Mouse (Mus musculus) kidney, embryonic 15.5 days (tissue): ENCODE measurements at regions not wholly inside any gene's neighbourhood (a gene's known extent, or its start where the extent isn't known, plus 50 kb on each side); places are given as distances from the start of the nearest gene placed in this dataset.

Experiments
- ATAC-seq: fragments of 200-750 bp; cut with Nextera tagmentation; replicated peaks from 2 replicates; pipeline ENCODE4 v1.8.0; 2017; ENCODE audit warnings: moderate TSS enrichment; ENCODE audit not compliant: low FRiP score
- H3K27ac ChIP-seq: fragments of 300-500 bp; sonication (generic); 2 replicates; pipeline ENCODE4 v1.5.1; 2015; ENCODE audit warnings: mild to moderate bottlenecking, inconsistent platforms
- H3K27me3 ChIP-seq: fragments of 300-500 bp; sonication (generic); 2 replicates; pipeline ENCODE4 v1.6.1; 2015; ENCODE audit warnings: inconsistent platforms
- H3K36me3 ChIP-seq: fragments of 300-500 bp; sonication (generic); 2 replicates; pipeline ENCODE4 v1.6.1; 2015; ENCODE audit warnings: inconsistent platforms
- H3K4me1 ChIP-seq: fragments of 300-500 bp; sonication (generic); 2 replicates; pipeline ENCODE4 v1.6.1; 2015; ENCODE audit warnings: inconsistent platforms
- H3K4me2 ChIP-seq: fragments of 300-500 bp; sonication (generic); 2 replicates; pipeline ENCODE4 v1.6.1; 2015; ENCODE audit warnings: moderate library complexity, mild to moderate bottlenecking, inconsistent platforms
- H3K4me3 ChIP-seq: fragments of 300-500 bp; sonication (generic); replicated peaks from 2 replicates; pipeline ENCODE4 v1.5.1; 2015; ENCODE audit warnings: mild to moderate bottlenecking, inconsistent platforms
- H3K9ac ChIP-seq: fragments of 300-500 bp; sonication (generic); 2 replicates; pipeline ENCODE4 v1.6.1; 2015; ENCODE audit warnings: mild to moderate bottlenecking, inconsistent platforms
- H3K9me3 ChIP-seq: fragments of 300-500 bp; sonication (generic); replicated peaks from 2 replicates; pipeline ENCODE4 v1.6.1; 2016; ENCODE audit warnings: inconsistent platforms
- WGBS: fragments of 180-500 bp; shearing (Covaris S2); methylation state at CpG from one replicate; pipeline ENCODE4 v1.1.7; 2015; ENCODE audit warnings: mixed read lengths; 5-methylcytosine and 5-hydroxymethylcytosine counted together

GRCm38 (mm10) chr13:99814801-99815200, 86.1 kb downstream of the Cartpt start:
- H3K9ac ChIP-seq = no peak overlapping the region
- H3K4me2 ChIP-seq = no peak overlapping the region
- no peaks in the 10 kb centered on the region for H3K36me3 ChIP-seq
- no peak overlapping the region for H3K27ac ChIP-seq
- H3K9me3 ChIP-seq = no peaks in the 10 kb centered on the region
- no peak overlapping the region for H3K4me3 ChIP-seq
- WGBS = 66% methylated on average over 2 of the region's 2 CpGs
- no peak for ATAC-seq
- no peaks in the 10 kb centered on the region for H3K27me3 ChIP-seq
- peaks cover 10% of the 10 kb centered on the region for H3K4me1 ChIP-seq

- 18% methylated on average over 6 of the region's 6 CpGs for WGBS
- ATAC-seq = peak; percentile 64
Observed at GRCm38 (mm10) chr13:99814033-99814556, 86.8 kb downstream of the Cartpt start.

GRCm38 (mm10) chr13:99794448-99794847, 106.4 kb downstream of the Cartpt start:
- no peak overlapping the region for H3K9ac ChIP-seq
- no peaks in the 10 kb centered on the region for H3K27me3 ChIP-seq
- H3K9me3 ChIP-seq = no peaks in the 10 kb centered on the region
- no peak overlapping the region for H3K4me2 ChIP-seq
- H3K27ac ChIP-seq = no peak overlapping the region
- ATAC-seq = no peak
- H3K4me3 ChIP-seq = no peak overlapping the region
- H3K36me3 ChIP-seq = no peaks in the 10 kb centered on the region
- H3K4me1 ChIP-seq = peaks cover 8% of the 10 kb centered on the region
- 75% methylated on average over 6 of the region's 6 CpGs for WGBS

More at GRCm38 (mm10) chr13:99814033-99814556, 86.8 kb downstream of the Cartpt start:
- Histone ChIP-seq H3K4me2 (no peak overlapping the region), H3K36me3 (no peaks in the 10 kb centered on the region), H3K27ac (no peak overlapping the region), H3K4me3 (no peak overlapping the region), H3K9me3 (no peaks in the 10 kb centered on the region), H3K27me3 (no peaks in the 10 kb centered on the region), H3K4me1 (peaks cover 10% of the 10 kb centered on the region), H3K9ac (no peak overlapping the region)

GRCm38 (mm10) chr13:99793786-99794435, 107.0 kb downstream of the Cartpt start:
- WGBS = 60% methylated on average over 7 of the region's 7 CpGs
- no peaks in the 10 kb centered on the region for H3K36me3 ChIP-seq

GRCm38 (mm10) chr13:99793001-99793400, 107.9 kb downstream of the Cartpt start:
- Histone ChIP-seq H3K9ac (no peak overlapping the region), H3K27me3 (no peaks in the 10 kb centered on the region), H3K4me3 (no peak overlapping the region), H3K27ac (no peak overlapping the region), H3K4me2 (no peak overlapping the region), H3K36me3 (no peaks in the 10 kb centered on the region), H3K9me3 (no peaks in the 10 kb centered on the region), H3K4me1 (peaks cover 8% of the 10 kb centered on the region)
- no peak for ATAC-seq
- 57% methylated on average over 6 of the region's 6 CpGs for WGBS

More at GRCm38 (mm10) chr13:99793786-99794435, 107.0 kb downstream of the Cartpt start:
- Histone ChIP-seq H3K4me3 (no peak overlapping the region), H3K4me1 (peaks cover 8% of the 10 kb centered on the region), H3K27ac (no peak overlapping the region), H3K4me2 (no peak overlapping the region), H3K9me3 (no peaks in the 10 kb centered on the region), H3K27me3 (no peaks in the 10 kb centered on the region), H3K9ac (no peak overlapping the region)
- no peak for ATAC-seq

GRCm38 (mm10) chr13:99790951-99791350, 109.9 kb downstream of the Cartpt start:
- H3K27me3 ChIP-seq = no peaks in the 10 kb centered on the region
- no peak overlapping the region for H3K4me2 ChIP-seq
- H3K36me3 ChIP-seq = no peaks in the 10 kb centered on the region
- peaks cover 8% of the 10 kb centered on the region for H3K4me1 ChIP-seq
- H3K27ac ChIP-seq = no peak overlapping the region
- no peak overlapping the region for H3K9ac ChIP-seq
- WGBS = 90% methylated on average over 5 of the region's 5 CpGs
- ATAC-seq = no peak
- H3K9me3 ChIP-seq = no peaks in the 10 kb centered on the region
- no peak overlapping the region for H3K4me3 ChIP-seq

GRCm38 (mm10) chr13:99787760-99788159, 113.1 kb downstream of the Cartpt start:
- Histone ChIP-seq H3K36me3 (no peaks in the 10 kb centered on the region), H3K4me2 (no peak overlapping the region), H3K9ac (no peak overlapping the region), H3K4me1 (no peaks in the 10 kb centered on the region), H3K9me3 (no peaks in the 10 kb centered on the region), H3K27ac (no peak overlapping the region), H3K4me3 (no peak overlapping the region), H3K27me3 (no peaks in the 10 kb centered on the region)
- WGBS = 64% methylated on average over 4 of the region's 4 CpGs
- ATAC-seq = no peak

- H3K4me3 ChIP-seq = no peak overlapping the region
- H3K27ac ChIP-seq = no peak overlapping the region
- no peaks in the 10 kb centered on the region for H3K36me3 ChIP-seq
- 87% methylated on average over 4 of the region's 4 CpGs for WGBS
- H3K9ac ChIP-seq = no peak overlapping the region
- no peak overlapping the region for H3K4me2 ChIP-seq
- H3K4me1 ChIP-seq = peaks cover 9% of the 10 kb centered on the region; the same call in 1 of the 2 replicates
- no peaks in the 10 kb centered on the region for H3K9me3 ChIP-seq
- no peak for ATAC-seq
- no peaks in the 10 kb centered on the region for H3K27me3 ChIP-seq
Observed at GRCm38 (mm10) chr13:99785427-99785826, 115.5 kb downstream of the Cartpt start.

- 75% methylated on average over 2 of the region's 2 CpGs for WGBS
- ATAC-seq = no peak
- no peak overlapping the region for H3K27ac ChIP-seq
- no peaks in the 10 kb centered on the region for H3K9me3 ChIP-seq
- peaks cover 9% of the 10 kb centered on the region; the same call in 1 of the 2 replicates for H3K4me1 ChIP-seq
- H3K27me3 ChIP-seq = no peaks in the 10 kb centered on the region
- no peak overlapping the region for H3K9ac ChIP-seq
- no peak overlapping the region for H3K4me2 ChIP-seq
- no peak overlapping the region for H3K4me3 ChIP-seq
- H3K36me3 ChIP-seq = no peaks in the 10 kb centered on the region
Observed at GRCm38 (mm10) chr13:99784314-99784713, 116.6 kb downstream of the Cartpt start.

- Histone ChIP-seq H3K4me2 (no peak overlapping the region), H3K4me3 (no peak overlapping the region), H3K27ac (no peak overlapping the region), H3K4me1 (peaks cover 9% of the 10 kb centered on the region; the same call in 1 of the 2 replicates), H3K27me3 (no peaks in the 10 kb centered on the region), H3K9me3 (no peaks in the 10 kb centered on the region), H3K9ac (no peak overlapping the region), H3K36me3 (no peaks in the 10 kb centered on the region)
- 51% methylated on average over 15 of the region's 15 CpGs for WGBS
- no peak for ATAC-seq
Observed at GRCm38 (mm10) chr13:99782883-99783721, 117.8 kb downstream of the Cartpt start.

GRCm38 (mm10) chr13:99781616-99782015, 119.3 kb downstream of the Cartpt start:
- no peak overlapping the region for H3K4me2 ChIP-seq
- no peaks in the 10 kb centered on the region for H3K27me3 ChIP-seq
- no peak overlapping the region for H3K27ac ChIP-seq
- WGBS = 83% methylated on average over 4 of the region's 4 CpGs
- ATAC-seq = no peak
- no peaks in the 10 kb centered on the region for H3K36me3 ChIP-seq
- peaks cover 9% of the 10 kb centered on the region; the same call in 1 of the 2 replicates for H3K4me1 ChIP-seq
- H3K9me3 ChIP-seq = no peaks in the 10 kb centered on the region
- H3K9ac ChIP-seq = no peak overlapping the region
- H3K4me3 ChIP-seq = no peak overlapping the region

- no peak overlapping the region for H3K4me2 ChIP-seq
- H3K27me3 ChIP-seq = no peaks in the 10 kb centered on the region
- H3K27ac ChIP-seq = no peak overlapping the region
- peaks cover 9% of the 10 kb centered on the region; the same call in 1 of the 2 replicates for H3K4me1 ChIP-seq
- no peak overlapping the region for H3K9ac ChIP-seq
- no peak overlapping the region for H3K4me3 ChIP-seq
- H3K9me3 ChIP-seq = no peaks in the 10 kb centered on the region
- WGBS = 19% methylated on average over 16 of the region's 16 CpGs
- no peak for ATAC-seq
- no peaks in the 10 kb centered on the region for H3K36me3 ChIP-seq
Observed at GRCm38 (mm10) chr13:99780751-99781460, 120.0 kb downstream of the Cartpt start.
